In the genomic region with DNA sequence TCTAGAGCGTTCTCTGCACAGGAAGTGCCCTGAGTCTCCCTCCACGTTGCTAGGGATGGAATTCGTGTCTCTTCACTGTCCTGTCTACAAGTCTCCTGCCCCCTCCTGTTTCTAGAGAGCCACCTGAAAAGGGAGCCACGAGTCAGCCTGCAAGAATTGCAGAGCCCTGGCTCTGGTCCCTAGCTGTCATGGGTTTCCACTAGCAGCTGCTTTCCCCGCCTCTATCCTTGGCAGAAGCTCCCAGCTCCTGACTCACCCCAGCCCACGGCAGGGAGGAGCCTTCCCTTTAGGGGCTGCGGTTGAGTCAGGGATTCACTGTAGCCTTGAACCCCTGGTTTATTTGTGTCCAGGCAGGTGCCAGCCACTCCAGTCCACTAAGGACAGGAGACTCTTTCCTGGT, we compare ENCODE assay signal across 8 mouse cellular contexts. TPM values are rescaled to one million over a fixed set of nuclear protein-coding genes. Genes with fewer than 3 reads are reported as not detected.
DNase-seq lines count a peak whose midpoint lies in the region; ATAC-seq and TF ChIP-seq lines count a peak whose summit lies in the region.

No protein-coding gene starts in this region.

- H3K4me3 ChIP-seq in intestine, embryonic 14.5 days (ENCODE audit: low read depth, low read length) = no peak overlapping the region
- H3K4me3 ChIP-seq in intestine, embryonic 16.5 days (ENCODE audit: low read length) = no peak overlapping the region
- H3K4me3 ChIP-seq in hindbrain, embryonic 10.5 days = no peak overlapping the region
- H3K4me3 ChIP-seq in thymus, adult 2 months (ENCODE audit: control insufficient read depth, insufficient read depth, low read length) = no peak overlapping the region

- H3K4me2 ChIP-seq in intestine, embryonic 14.5 days (ENCODE audit: low read length) = no peak overlapping the region
- no peak overlapping the region for H3K4me2 ChIP-seq in intestine, embryonic 16.5 days (ENCODE audit: low read depth, low read length)

- no peak overlapping the region for H3K9ac ChIP-seq in intestine, embryonic 14.5 days (ENCODE audit: low read length)
- no peak overlapping the region for H3K9ac ChIP-seq in intestine, embryonic 16.5 days (ENCODE audit: low read depth, low read length)

- no peaks in the 10 kb centered on the region for H3K9me3 ChIP-seq in intestine, embryonic 14.5 days (ENCODE audit: control insufficient read depth, low read length)
- H3K9me3 ChIP-seq in intestine, embryonic 16.5 days (ENCODE audit: control insufficient read depth, low read length) = no peaks in the 10 kb centered on the region
- H3K9me3 ChIP-seq in hindbrain, embryonic 10.5 days = no peaks in the 10 kb centered on the region

- H3K4me1 ChIP-seq in intestine, embryonic 14.5 days (replicated peaks; ENCODE audit: control insufficient read depth, insufficient read depth, low read length) = no peaks in the 10 kb centered on the region
- H3K4me1 ChIP-seq in intestine, embryonic 16.5 days (ENCODE audit: control insufficient read depth, insufficient read depth, low read length) = 0 out of 2 replicates have a peak, but pooled peaks cover 2% of the 10 kb centered on the region
- H3K4me1 ChIP-seq in hindbrain, embryonic 10.5 days (replicated peaks) = peaks cover 27% of the 10 kb centered on the region
- H3K4me1 ChIP-seq in thymus, adult 2 months (replicated peaks; ENCODE audit: control insufficient read depth, insufficient read depth, low read length) = peaks cover 20% of the 10 kb centered on the region

- H3K27me3 ChIP-seq in intestine, embryonic 14.5 days (replicated peaks; ENCODE audit: control insufficient read depth, insufficient read depth, low read length) = no peaks in the 10 kb centered on the region
- H3K27me3 ChIP-seq in intestine, embryonic 16.5 days (replicated peaks; ENCODE audit: control insufficient read depth, insufficient read depth, low read length) = no peaks in the 10 kb centered on the region
- peaks cover 3% of the 10 kb centered on the region; the same call in 1 of the 2 replicates for H3K27me3 ChIP-seq in hindbrain, embryonic 10.5 days (ENCODE audit: insufficient read depth, poor library complexity, severe bottlenecking)
- no peaks in the 10 kb centered on the region for H3K27me3 ChIP-seq in thymus, adult 2 months (ENCODE audit: control insufficient read depth, insufficient read depth, low read length)

- peak; percentile 54 for DNase-seq in intestine, embryonic 14.5 days (ENCODE audit: low spot score)
- DNase-seq in adrenal gland, adult 8-10 months = peak; percentile 93
- DNase-seq in heart, adult 18-20 months = peak; percentile 89 to 92
- peak; percentile 88 to 91 for DNase-seq in left cerebral cortex, adult 18-20 months (ENCODE audit: low spot score in 2 of 2)
- DNase-seq in right cerebral cortex, postnatal 14 days = peak; percentile 74
- no peak for DNase-seq in hindbrain, embryonic 10.5 days (ENCODE audit: low spot score)
- no peak for DNase-seq in thymus, adult 2 months

- H3K27ac ChIP-seq in intestine, embryonic 14.5 days (ENCODE audit: low read depth) = no peak overlapping the region
- no peak overlapping the region for H3K27ac ChIP-seq in intestine, embryonic 16.5 days (ENCODE audit: low read length)
- no peak overlapping the region for H3K27ac ChIP-seq in hindbrain, embryonic 10.5 days
- H3K27ac ChIP-seq in thymus, adult 2 months (ENCODE audit: control insufficient read depth, insufficient read depth, low read length) = no peak overlapping the region; the same call in 1 of the 2 replicates

- no peak for TF ChIP-seq CTCF in thymus, adult 2 months (IDR thresholded peaks at IDR 0.05; ENCODE audit: borderline replicate concordance, control insufficient read depth, extremely low read depth, insufficient read depth, low read length, poor library complexity)

- no peaks in the 10 kb centered on the region for H3K36me3 ChIP-seq in intestine, embryonic 14.5 days (ENCODE audit: control insufficient read depth, insufficient read depth, low read length)
- no peaks in the 10 kb centered on the region for H3K36me3 ChIP-seq in intestine, embryonic 16.5 days (ENCODE audit: control insufficient read depth, insufficient read depth, low read length)
- no peaks in the 10 kb centered on the region for H3K36me3 ChIP-seq in hindbrain, embryonic 10.5 days
- peaks cover 8% of the 10 kb centered on the region for H3K36me3 ChIP-seq in thymus, adult 2 months (ENCODE audit: control insufficient read depth, insufficient read depth, low read length)

- 24% methylated on average over 7 of the region's 7 CpGs for WGBS in intestine, embryonic 14.5 days
- 29% methylated on average over 7 of the region's 7 CpGs for WGBS in intestine, embryonic 16.5 days
- 50% methylated on average over 7 of the region's 7 CpGs for WGBS in hindbrain, embryonic 10.5 days
- WGBS in thymus, adult 2 months = 33% methylated on average over 7 of the region's 7 CpGs

- ATAC-seq in intestine, embryonic 14.5 days (replicated peaks; ENCODE audit: low FRiP score, low TSS enrichment, low read depth) = no peak
- ATAC-seq in intestine, embryonic 16.5 days = no peak

- TF ChIP-seq POLR2A in thymus, adult 2 months (IDR thresholded peaks at IDR 0.05; ENCODE audit: control insufficient read depth, extremely low read depth, insufficient read depth, low read length, poor library complexity) = no peak

RNA-seq across cellular contexts. Expression of a gene that starts 15.0 kb away (rescaled TPM):
- polyA plus RNA-seq in intestine, embryonic 14.5 days (2014; fragmentation: Nextera tagmentation; extraction: Ambion mirVana) = 0.09 and 0.30 TPM in 2 replicates
- polyA plus RNA-seq in intestine, embryonic 16.5 days (2015; fragmentation: Nextera tagmentation; extraction: Ambion mirVana) = 0.34 and 0.65 TPM in 2 replicates
- total RNA-seq in adrenal gland, adult 8-10 months (2022) = 10 to 100 TPM; 13.5 to 36.2 (median 24.0) TPM
- 1 to 10 TPM; 3.2 to 4.6 TPM for total RNA-seq in heart, adult 18-20 months (2021)
- total RNA-seq in left cerebral cortex, adult 18-20 months (2021) = 10 to 100 TPM; 42.2 to 46.7 TPM
- polyA plus RNA-seq in hindbrain, embryonic 10.5 days (2016; fragmentation: Nextera tagmentation; extraction: Ambion mirVana) = 0.11 and 0.24 TPM in 2 replicates
- 77.5 and 94.1 TPM in 2 replicates for polyA plus RNA-seq in thymus, adult 2 months (2012; rRNA removed)

RNA-seq across cellular contexts. Expression of a gene that starts 24.7 kb away (rescaled TPM):
- 9.6 and 13.8 TPM in 2 replicates for polyA plus RNA-seq in intestine, embryonic 14.5 days (2014; fragmentation: Nextera tagmentation; extraction: Ambion mirVana)
- polyA plus RNA-seq in intestine, embryonic 16.5 days (2015; fragmentation: Nextera tagmentation; extraction: Ambion mirVana) = 9.0 and 9.9 TPM in 2 replicates
- total RNA-seq in adrenal gland, adult 8-10 months (2022) = 1 to 10 TPM in 3 of 4 experiments, under 1 TPM in 1; 0.44 to 1.8 (median 1.4) TPM
- total RNA-seq in heart, adult 18-20 months (2021) = 1 to 10 TPM in 1 of 2 experiments, not detected in 1; 1.1 TPM
- total RNA-seq in left cerebral cortex, adult 18-20 months (2021) = 1 to 10 TPM; 1.4 to 1.9 TPM
- 13.3 and 16.2 TPM in 2 replicates for polyA plus RNA-seq in hindbrain, embryonic 10.5 days (2016; fragmentation: Nextera tagmentation; extraction: Ambion mirVana)
- polyA plus RNA-seq in thymus, adult 2 months (2012; rRNA removed) = 181 and 217 TPM in 2 replicates

RNA-seq across cellular contexts. Expression of a gene that starts 51.6 kb away (rescaled TPM):
- 7.5 and 8.0 TPM in 2 replicates for polyA plus RNA-seq in intestine, embryonic 14.5 days (2014; fragmentation: Nextera tagmentation; extraction: Ambion mirVana)
- 5.1 TPM in 2 replicates for polyA plus RNA-seq in intestine, embryonic 16.5 days (2015; fragmentation: Nextera tagmentation; extraction: Ambion mirVana)
- total RNA-seq in adrenal gland, adult 8-10 months (2022) = 10 to 100 TPM in 2 of 4 experiments, 1 to 10 TPM in 2; 7.8 to 18.8 (median 13.6) TPM
- total RNA-seq in heart, adult 18-20 months (2021) = 1 to 10 TPM; 5.1 to 5.9 TPM
- total RNA-seq in left cerebral cortex, adult 18-20 months (2021) = 100 to 1,000 TPM; 154 to 170 TPM
- polyA plus RNA-seq in hindbrain, embryonic 10.5 days (2016; fragmentation: Nextera tagmentation; extraction: Ambion mirVana) = 7.6 and 22.9 TPM in 2 replicates
- 27.1 and 32.9 TPM in 2 replicates for polyA plus RNA-seq in thymus, adult 2 months (2012; rRNA removed)

RNA-seq across cellular contexts. Expression of a gene that starts 55.3 kb away (rescaled TPM):
- 1,242 TPM in 2 replicates for polyA plus RNA-seq in intestine, embryonic 14.5 days (2014; fragmentation: Nextera tagmentation; extraction: Ambion mirVana)
- polyA plus RNA-seq in intestine, embryonic 16.5 days (2015; fragmentation: Nextera tagmentation; extraction: Ambion mirVana) = 990 and 1,058 TPM in 2 replicates
- 1,000 to 10,000 TPM in 2 of 4 experiments, 100 to 1,000 TPM in 2; 894 to 1,148 (median 997) TPM for total RNA-seq in adrenal gland, adult 8-10 months (2022)
- total RNA-seq in heart, adult 18-20 months (2021) = 100 to 1,000 TPM; 537 to 590 TPM
- 100 to 1,000 TPM; 627 to 650 TPM for total RNA-seq in left cerebral cortex, adult 18-20 months (2021)
- polyA plus RNA-seq in hindbrain, embryonic 10.5 days (2016; fragmentation: Nextera tagmentation; extraction: Ambion mirVana) = 1,011 and 1,145 TPM in 2 replicates
- polyA plus RNA-seq in thymus, adult 2 months (2012; rRNA removed) = 1,012 and 1,033 TPM in 2 replicates

Comparison
In these comparisons a context has a peak if more than half of its experiments do, and no peak if none do; other contexts are left out.
1. DNase-seq: peak in intestine, embryonic 14.5 days (single experiment), adrenal gland, adult 8-10 months (single experiment), heart, adult 18-20 months (2 of 2), left cerebral cortex, adult 18-20 months (2 of 2) and right cerebral cortex, postnatal 14 days (single experiment); none in hindbrain, embryonic 10.5 days (single experiment) and thymus, adult 2 months (single experiment).
2. RNA of a gene that starts 15.0 kb away (polyA plus RNA-seq): 77.5 to 94.1 TPM in thymus, adult 2 months; 0.34 to 0.65 TPM in intestine, embryonic 16.5 days, 0.09 to 0.30 TPM in intestine, embryonic 14.5 days and 0.11 to 0.24 TPM in hindbrain, embryonic 10.5 days; every median in the first group is over 10 times any median in the second.
3. RNA of a gene that starts 24.7 kb away (polyA plus RNA-seq): 181 to 217 TPM in thymus, adult 2 months; 9.6 to 13.8 TPM in intestine, embryonic 14.5 days, 13.3 to 16.2 TPM in hindbrain, embryonic 10.5 days and 9.0 to 9.9 TPM in intestine, embryonic 16.5 days; every median in the first group is over 10 times any median in the second.